Mouse (Mus musculus): ENCODE data around the gene Ccdc62. TPM values are rescaled to one million over a fixed set of nuclear protein-coding genes. Genes with fewer than 3 reads are reported as not detected.

The Ccdc62 gene
- polyA plus RNA-seq, 1 experiment from 2014 or later = 8.3 TPM

GRCm38 (mm10) chr5:124001274-124001673 lies 70.8 kb downstream of the Ccdc62 start:
- peaks cover 23% of the 10 kb centered on the region for H3K36me3 ChIP-seq (ENCODE audit: insufficient read depth)
- 47% methylated on average over 9 of the region's 9 CpGs for WGBS
- no peak for ATAC-seq (ENCODE audit: insufficient read depth)

GRCm38 (mm10) chr5:124002876-124003275 lies 72.4 kb downstream of the Ccdc62 start:
- no peak for TF ChIP-seq CTCF (IDR thresholded peaks at IDR 0.05; ENCODE audit: low read depth)
- H3K4me3 ChIP-seq (ENCODE audit: low read depth, low read length) = no peak overlapping the region
- H3K9me3 ChIP-seq (ENCODE audit: low read depth, low read length) = no peaks in the 10 kb centered on the region
- H3K4me1 ChIP-seq (ENCODE audit: insufficient read depth) = no peaks in the 10 kb centered on the region
- H3K4me2 ChIP-seq = no peak overlapping the region
- 75% methylated on average over 2 of the region's 2 CpGs for WGBS
- H3K27me3 ChIP-seq (ENCODE audit: insufficient read depth, low read length) = no peaks in the 10 kb centered on the region
- no peak for ATAC-seq (ENCODE audit: insufficient read depth)
- no peak overlapping the region for H3K27ac ChIP-seq (ENCODE audit: low read depth)
- no peak overlapping the region for H3K9ac ChIP-seq
- DNase-seq = no peak
- H3K36me3 ChIP-seq (ENCODE audit: insufficient read depth) = peaks cover 39% of the 10 kb centered on the region

More at GRCm38 (mm10) chr5:124001274-124001673, 70.8 kb downstream of the Ccdc62 start:
- Histone ChIP-seq H3K9me3 (ENCODE audit: low read depth, low read length) (no peaks in the 10 kb centered on the region), H3K27ac (ENCODE audit: low read depth) (no peak overlapping the region), H3K4me3 (ENCODE audit: low read depth, low read length) (no peak overlapping the region), H3K27me3 (ENCODE audit: insufficient read depth, low read length) (no peaks in the 10 kb centered on the region), H3K4me2 (no peak overlapping the region), H3K9ac (no peak overlapping the region), H3K4me1 (ENCODE audit: insufficient read depth) (no peaks in the 10 kb centered on the region)
- no peak for TF ChIP-seq CTCF (IDR thresholded peaks at IDR 0.05; ENCODE audit: low read depth)
- DNase-seq = no peak

DNA sequence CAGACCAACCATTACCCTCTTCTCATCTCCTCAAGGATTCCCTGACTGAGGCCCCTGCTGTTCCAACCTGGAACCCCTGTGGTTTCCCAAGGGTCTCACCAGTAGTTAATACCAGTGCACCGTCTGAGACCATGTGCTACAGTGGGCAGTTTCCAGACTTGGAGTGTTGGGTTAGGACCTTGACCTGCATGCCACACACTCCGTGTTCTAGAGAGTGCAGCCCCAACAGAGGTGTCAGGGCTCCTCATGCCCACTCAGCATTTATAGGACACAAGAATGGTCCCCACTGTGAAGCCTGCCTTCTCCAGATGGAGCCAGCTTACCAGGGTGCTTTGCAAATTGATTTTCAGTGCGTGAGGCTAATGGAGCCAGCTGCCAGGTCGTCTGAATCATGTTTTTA lies 72.9 kb downstream of the Ccdc62 start:
- no peaks in the 10 kb centered on the region for H3K27me3 ChIP-seq (ENCODE audit: insufficient read depth, low read length)
- H3K4me1 ChIP-seq (ENCODE audit: insufficient read depth) = no peaks in the 10 kb centered on the region
- no peak overlapping the region for H3K4me3 ChIP-seq (ENCODE audit: low read depth, low read length)
- H3K4me2 ChIP-seq = no peak overlapping the region
- DNase-seq (no peak), ATAC-seq (ENCODE audit: insufficient read depth) (no peak)
- TF ChIP-seq CTCF (IDR thresholded peaks at IDR 0.05; ENCODE audit: low read depth) = no peak
- no peak overlapping the region for H3K9ac ChIP-seq
- WGBS = 57% methylated on average over 4 of the region's 4 CpGs
- H3K36me3 ChIP-seq (ENCODE audit: insufficient read depth) = peaks cover 44% of the 10 kb centered on the region
- H3K9me3 ChIP-seq (ENCODE audit: low read depth, low read length) = no peaks in the 10 kb centered on the region
- no peak overlapping the region for H3K27ac ChIP-seq (ENCODE audit: low read depth)

- Histone ChIP-seq H3K27ac (ENCODE audit: low read depth) (no peak overlapping the region), H3K4me1 (ENCODE audit: insufficient read depth) (no peaks in the 10 kb centered on the region), H3K36me3 (ENCODE audit: insufficient read depth) (peaks cover 53% of the 10 kb centered on the region), H3K9me3 (ENCODE audit: low read depth, low read length) (no peaks in the 10 kb centered on the region), H3K9ac (no peak overlapping the region), H3K4me3 (ENCODE audit: low read depth, low read length) (no peak overlapping the region), H3K27me3 (ENCODE audit: insufficient read depth, low read length) (no peaks in the 10 kb centered on the region), H3K4me2 (no peak overlapping the region)
- TF ChIP-seq CTCF (IDR thresholded peaks at IDR 0.05; ENCODE audit: low read depth) = no peak
- no peak for ATAC-seq (ENCODE audit: insufficient read depth)
- WGBS = 88% methylated on average over 16 of the region's 17 CpGs
- no peak for DNase-seq
Observed at GRCm38 (mm10) chr5:124004356-124005150, 74.1 kb downstream of the Ccdc62 start.

DNA sequence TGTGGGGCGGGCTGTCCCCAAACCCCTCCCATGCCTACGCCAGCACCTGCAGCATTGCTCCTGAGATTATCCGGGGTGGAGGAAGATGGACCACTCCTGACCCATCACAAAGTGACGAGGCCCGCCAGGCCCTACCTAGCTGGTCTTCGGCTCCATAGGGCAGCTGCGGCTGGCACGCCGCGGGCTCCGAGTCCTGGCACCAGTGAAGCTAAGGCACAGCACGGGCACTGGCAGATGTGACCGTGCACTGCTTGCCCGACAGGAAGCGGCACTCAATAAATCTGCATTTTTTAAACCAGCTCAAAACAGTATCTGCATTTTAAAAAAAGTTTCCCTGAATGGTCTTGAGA lies 74.6 kb downstream of the Ccdc62 start:
- Histone ChIP-seq H3K9ac (no peak overlapping the region), H3K27ac (ENCODE audit: low read depth) (no peak overlapping the region), H3K4me2 (no peak overlapping the region), H3K4me1 (ENCODE audit: insufficient read depth) (no peaks in the 10 kb centered on the region; the same call in 1 of the 2 replicates), H3K27me3 (ENCODE audit: insufficient read depth, low read length) (no peaks in the 10 kb centered on the region), H3K36me3 (ENCODE audit: insufficient read depth) (peaks cover 53% of the 10 kb centered on the region), H3K4me3 (ENCODE audit: low read depth, low read length) (no peak overlapping the region), H3K9me3 (ENCODE audit: low read depth, low read length) (no peaks in the 10 kb centered on the region)
- WGBS = 90% methylated on average over 15 of the region's 15 CpGs
- DNase-seq (no peak), ATAC-seq (ENCODE audit: insufficient read depth) (no peak)
- TF ChIP-seq CTCF (IDR thresholded peaks at IDR 0.05; ENCODE audit: low read depth) = no peak

- no peak for ATAC-seq (ENCODE audit: insufficient read depth)
- DNase-seq = no peak
- 71% methylated on average over 11 of the region's 11 CpGs for WGBS
- Histone ChIP-seq H3K27me3 (ENCODE audit: insufficient read depth, low read length) (no peaks in the 10 kb centered on the region), H3K4me1 (ENCODE audit: insufficient read depth) (peaks cover 2% of the 10 kb centered on the region; the same call in 1 of the 2 replicates), H3K36me3 (ENCODE audit: insufficient read depth) (peaks cover 53% of the 10 kb centered on the region), H3K4me3 (ENCODE audit: low read depth, low read length) (no peak overlapping the region), H3K27ac (ENCODE audit: low read depth) (no peak overlapping the region), H3K4me2 (no peak overlapping the region), H3K9ac (no peak overlapping the region), H3K9me3 (ENCODE audit: low read depth, low read length) (no peaks in the 10 kb centered on the region)
- TF ChIP-seq CTCF (IDR thresholded peaks at IDR 0.05; ENCODE audit: low read depth) = no peak
Observed at GRCm38 (mm10) chr5:124005591-124005990, 75.1 kb downstream of the Ccdc62 start.

DNA sequence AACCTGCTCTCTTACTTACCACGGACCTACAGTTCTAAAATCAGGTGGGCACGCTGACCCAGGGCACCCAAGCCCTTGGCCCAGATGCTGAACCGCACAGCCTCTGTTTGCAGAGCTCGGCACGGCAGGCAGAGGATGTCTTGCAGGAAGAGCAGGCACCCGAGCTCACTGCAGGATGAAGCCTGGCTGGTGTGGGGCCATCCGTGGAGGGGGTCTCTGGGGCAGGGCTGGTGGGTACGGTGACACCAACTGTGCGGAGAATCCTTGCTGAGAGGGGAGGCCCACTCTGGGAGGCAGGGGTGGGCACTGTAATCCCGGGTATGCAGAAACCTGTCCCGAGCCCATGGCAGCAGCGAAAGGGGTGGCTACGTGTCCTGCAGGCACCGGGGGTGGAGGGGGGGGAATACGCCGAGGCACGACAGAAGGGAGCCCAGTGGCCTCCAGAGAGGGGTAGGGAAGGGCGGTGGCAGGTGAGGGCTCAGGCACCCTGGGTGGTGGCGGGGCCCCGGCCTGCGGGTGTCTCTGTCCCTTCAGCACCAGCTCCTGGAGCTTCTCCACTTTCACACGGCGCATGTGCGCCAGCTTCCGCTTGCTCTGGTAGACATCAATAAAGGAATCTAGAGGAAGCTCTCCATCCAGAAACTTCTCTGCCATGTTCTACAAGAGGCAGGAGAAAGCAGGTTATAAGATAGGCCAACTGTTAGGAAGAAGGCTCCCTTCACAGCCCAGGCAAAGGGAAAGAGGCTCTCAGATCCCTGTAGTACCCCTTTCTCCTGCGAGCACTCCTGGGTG lies 75.8 kb downstream of the Ccdc62 start:
- Histone ChIP-seq H3K36me3 (ENCODE audit: insufficient read depth) (peaks cover 53% of the 10 kb centered on the region), H3K27ac (ENCODE audit: low read depth) (no peak overlapping the region), H3K4me2 (no peak overlapping the region), H3K4me3 (ENCODE audit: low read depth, low read length) (no peak overlapping the region), H3K9me3 (ENCODE audit: low read depth, low read length) (no peaks in the 10 kb centered on the region), H3K4me1 (ENCODE audit: insufficient read depth) (peaks cover 6% of the 10 kb centered on the region; the same call in 1 of the 2 replicates), H3K9ac (no peak overlapping the region), H3K27me3 (ENCODE audit: insufficient read depth, low read length) (no peaks in the 10 kb centered on the region)
- no peak for DNase-seq
- no peak for ATAC-seq (ENCODE audit: insufficient read depth)
- 82% methylated on average over 26 of the region's 26 CpGs for WGBS
- TF ChIP-seq CTCF (IDR thresholded peaks at IDR 0.05; ENCODE audit: low read depth) = no peak

Measured in lung, embryonic 14.5 days (tissue).